In genomic region chr7:80339793-80340628, GRCm38 (mm10) we compare ENCODE assay signal across 1 mouse cellular context.
TF ChIP-seq lines count a peak whose summit lies in the region.

No protein-coding gene starts in this region.

TF ChIP-seq in CH12.LX, 34 proteins besides CTCF, POLR2A, EP300 and RAD21 (continued from another document):
- TF ChIP-seq ZMIZ1 (IDR thresholded peaks at IDR 0.05; ENCODE audit: low read depth, low read length) = 0 out of 2 replicates have a peak, but pooled peaks have one; percentile 50
- peak; percentile 65 for TF ChIP-seq MXI1 (IDR thresholded peaks at IDR 0.05; ENCODE audit: low read depth, low read length)
- TF ChIP-seq USF1 (IDR thresholded peaks at IDR 0.05; ENCODE audit: low read depth, low read length) = no peak
- 0 out of 2 replicates have a peak, but pooled peaks have one; percentile 8 for TF ChIP-seq MYC (IDR thresholded peaks at IDR 0.05; ENCODE audit: low read depth, low read length)
- no peak for TF ChIP-seq GABPA (IDR thresholded peaks at IDR 0.05; ENCODE audit: insufficient replicate concordance, low read depth, low read length)
- no peak; the same call in 1 of the 2 replicates for TF ChIP-seq MAX (IDR thresholded peaks at IDR 0.05; ENCODE audit: low read length)
- TF ChIP-seq SMC3 (IDR thresholded peaks at IDR 0.05; ENCODE audit: low read depth, low read length) = peak; percentile 31
- peak; percentile 61; the same call in 1 of the 2 replicates for TF ChIP-seq NELFE (IDR thresholded peaks at IDR 0.05; ENCODE audit: low read depth, low read length)
- no peak for TF ChIP-seq ZKSCAN1 (IDR thresholded peaks at IDR 0.05; ENCODE audit: borderline replicate concordance, low read depth, low read length)
- no peak for TF ChIP-seq RCOR1 (conservative IDR thresholded peaks at IDR 0.05; ENCODE audit: low read depth, low read length)
